Mouse (Mus musculus): Measurements from ENCODE around the gene Zfp467. TPM values are rescaled to one million over a fixed set of nuclear protein-coding genes. Genes with fewer than 3 reads are reported as not detected.

Zfp467 gene
- polyA plus RNA-seq, 2 experiments = 2.2 to 2.3 TPM

DNA sequence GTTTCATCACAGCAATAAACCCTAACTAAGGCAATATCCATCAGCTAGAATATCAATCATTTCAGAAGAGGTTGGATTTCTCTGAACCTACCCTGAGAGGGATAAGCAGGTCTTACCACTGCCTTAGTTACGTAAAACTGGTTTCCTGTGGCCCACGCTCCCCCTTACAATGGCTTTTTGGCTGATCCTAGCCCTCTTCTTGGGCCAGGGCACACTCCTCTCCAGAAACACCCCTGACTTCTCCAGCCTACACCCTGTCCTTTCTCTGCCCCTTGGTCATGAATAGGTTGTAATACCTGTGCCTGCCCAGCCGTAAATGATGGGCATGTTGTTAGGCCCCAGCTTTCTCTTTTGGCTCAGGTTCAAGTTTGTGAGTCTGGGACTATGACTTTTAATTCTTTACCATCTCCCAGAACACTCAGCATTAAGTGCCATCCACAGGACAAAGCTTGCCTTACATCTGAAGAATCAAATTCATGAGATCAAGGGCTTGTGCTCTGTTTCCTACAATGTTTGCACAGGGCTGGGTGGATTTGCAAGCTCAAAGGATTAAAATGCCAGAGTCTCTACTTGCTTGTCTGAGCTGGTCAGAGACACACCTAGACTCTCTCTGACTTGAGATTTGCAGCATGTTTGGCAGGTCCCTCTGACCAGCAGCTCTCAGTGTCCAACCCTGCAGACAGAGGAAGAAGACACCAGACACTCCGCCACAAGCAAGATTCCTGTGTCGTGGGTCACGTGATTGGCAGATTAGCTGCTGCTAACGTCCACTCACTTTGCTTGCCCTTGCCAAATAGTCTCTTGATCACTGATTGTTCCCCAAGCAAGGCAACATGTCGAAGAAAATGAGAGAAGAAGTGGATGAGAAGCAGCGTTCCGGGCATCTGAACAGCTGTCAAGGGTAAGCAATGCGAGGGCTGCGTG, 12.5 kb downstream of the Zfp467 start:
- H3K4me3 ChIP-seq (ENCODE audit: insufficient read depth in 1 of 2, low read depth in 2 of 2, low read length in 2 of 2) = no peak overlapping the region

DNA sequence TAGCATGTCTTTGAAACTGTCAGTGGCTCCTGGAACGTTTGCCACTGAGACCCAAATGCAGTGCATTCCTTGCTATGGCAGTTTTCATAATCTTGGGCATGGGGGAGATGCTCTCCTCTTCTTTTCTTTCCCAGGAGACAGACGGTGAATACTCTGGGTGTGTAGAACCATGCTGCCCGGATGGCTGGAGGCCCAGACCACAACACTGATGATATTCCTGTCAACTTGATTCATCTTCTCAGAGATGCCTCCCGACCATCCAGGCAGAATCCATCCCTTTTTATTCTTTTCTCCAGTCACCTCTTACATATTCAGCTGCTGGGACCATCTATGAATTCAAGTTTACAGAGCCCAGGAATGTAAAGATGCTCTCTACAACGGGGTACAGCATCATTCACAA, 14.9 kb downstream of the Zfp467 start:
- 46% methylated on average over 5 of the region's 5 CpGs for WGBS (ENCODE audit: insufficient replicate concordance)
- no peak for ATAC-seq (ENCODE audit: insufficient read depth)
- Histone ChIP-seq H3K9ac (replicated peaks) (no peak overlapping the region), H3K4me2 (ENCODE audit: low read depth) (no peak overlapping the region), H3K27me3 (ENCODE audit: control insufficient read depth, insufficient read depth, low read length) (no peaks in the 10 kb centered on the region), H3K4me3 (ENCODE audit: insufficient read depth in 1 of 2, low read depth in 2 of 2, low read length in 2 of 2) (no peak overlapping the region), H3K36me3 (replicated peaks; ENCODE audit: control insufficient read depth, insufficient read depth, low read depth) (no peaks in the 10 kb centered on the region), H3K4me1 (replicated peaks; ENCODE audit: control insufficient read depth in 2 of 2, insufficient read depth in 2 of 2, low read length in 1 of 2) (peaks cover 0 to 10% of the 10 kb centered on the region in 2 experiments; a peak in 2 of 4 replicates), H3K27ac (no peak overlapping the region), H3K9me3 (ENCODE audit: control insufficient read depth, low read length) (no peaks in the 10 kb centered on the region)
- DNase-seq (ENCODE audit: low read depth in 3 of 3, low spot score in 3 of 3) = no peak
- TF ChIP-seq CTCF (IDR thresholded peaks at IDR 0.05; ENCODE audit: low read depth) (no peak), EP300 (IDR thresholded peaks at IDR 0.05; ENCODE audit: low read depth) (no peak)

More for the DNA sequence above, 12.5 kb downstream of the Zfp467 start:
- WGBS (ENCODE audit: insufficient replicate concordance) = 44% methylated on average over 12 of the region's 12 CpGs
- H3K4me2 ChIP-seq (ENCODE audit: low read depth) = no peak overlapping the region
- no peak for ATAC-seq (ENCODE audit: insufficient read depth)
- H3K36me3 ChIP-seq (replicated peaks; ENCODE audit: control insufficient read depth, insufficient read depth, low read depth) = no peaks in the 10 kb centered on the region
- TF ChIP-seq EP300 (IDR thresholded peaks at IDR 0.05; ENCODE audit: low read depth) (no peak), CTCF (IDR thresholded peaks at IDR 0.05; ENCODE audit: low read depth) (no peak)
- H3K27ac ChIP-seq = no peak overlapping the region
- H3K9ac ChIP-seq (replicated peaks) = no peak overlapping the region
- peaks cover 0 to 10% of the 10 kb centered on the region in 2 experiments; a peak in 2 of 4 replicates for H3K4me1 ChIP-seq (replicated peaks; ENCODE audit: control insufficient read depth in 2 of 2, insufficient read depth in 2 of 2, low read length in 1 of 2)
- DNase-seq (ENCODE audit: low read depth in 3 of 3, low spot score in 3 of 3) = no peak
- no peaks in the 10 kb centered on the region for H3K27me3 ChIP-seq (ENCODE audit: control insufficient read depth, insufficient read depth, low read length)
- H3K9me3 ChIP-seq (ENCODE audit: control insufficient read depth, low read length) = no peaks in the 10 kb centered on the region

DNA sequence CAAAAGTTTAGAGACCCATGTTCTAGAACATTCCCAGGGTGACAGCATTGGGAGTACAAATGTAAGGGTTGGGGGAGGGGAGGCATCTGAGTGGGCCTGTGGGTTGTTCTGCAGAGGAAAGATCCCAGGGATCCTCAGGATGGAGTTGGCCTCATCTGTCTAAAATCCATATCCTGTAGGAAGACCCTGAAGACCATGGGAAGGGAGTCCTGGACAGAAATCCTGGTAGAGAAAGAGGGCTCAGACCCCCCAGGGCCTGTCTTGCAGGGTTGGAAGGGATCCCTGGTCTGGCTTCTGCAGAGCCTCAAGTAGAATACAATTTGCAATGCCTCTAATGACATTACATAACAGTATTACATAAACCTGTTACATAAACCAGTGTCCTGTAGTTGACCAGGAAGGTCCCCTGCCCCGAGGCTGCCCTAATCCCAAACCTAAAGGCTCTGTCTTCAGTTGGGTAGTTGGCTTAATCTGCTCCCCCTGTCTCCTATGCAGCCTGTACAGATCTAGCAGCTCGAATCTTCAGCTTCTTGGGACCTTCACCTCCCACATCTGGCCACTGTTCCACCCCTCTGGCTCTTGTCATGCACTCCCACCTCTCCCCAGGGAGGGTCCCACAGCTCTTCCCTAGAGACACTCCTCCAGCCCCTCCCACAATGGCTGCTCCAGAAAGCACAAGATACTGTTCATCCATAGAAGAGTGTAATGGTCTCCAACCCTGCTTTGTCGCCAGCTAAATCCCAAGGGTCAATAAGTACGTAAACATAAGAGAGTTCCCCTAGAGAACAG, 16.7 kb downstream of the Zfp467 start:
- Histone ChIP-seq H3K27ac (no peak overlapping the region), H3K4me1 (replicated peaks; ENCODE audit: control insufficient read depth in 2 of 2, insufficient read depth in 2 of 2, low read length in 1 of 2) (peaks cover 0 to 5% of the 10 kb centered on the region in 2 experiments; a peak in 1 of 4 replicates), H3K4me2 (ENCODE audit: low read depth) (no peak overlapping the region), H3K9ac (replicated peaks) (no peak overlapping the region), H3K9me3 (ENCODE audit: control insufficient read depth, low read length) (no peaks in the 10 kb centered on the region), H3K4me3 (ENCODE audit: insufficient read depth in 1 of 2, low read depth in 2 of 2, low read length in 2 of 2) (no peak overlapping the region), H3K36me3 (replicated peaks; ENCODE audit: control insufficient read depth, insufficient read depth, low read depth) (no peaks in the 10 kb centered on the region), H3K27me3 (ENCODE audit: control insufficient read depth, insufficient read depth, low read length) (no peaks in the 10 kb centered on the region)
- WGBS (ENCODE audit: insufficient replicate concordance) = 40% methylated on average over 4 of the region's 4 CpGs
- ATAC-seq (ENCODE audit: insufficient read depth) (no peak), DNase-seq (ENCODE audit: low read depth in 3 of 3, low spot score in 3 of 3) (no peak)
- TF ChIP-seq CTCF (IDR thresholded peaks at IDR 0.05; ENCODE audit: low read depth) = no peak

DNA sequence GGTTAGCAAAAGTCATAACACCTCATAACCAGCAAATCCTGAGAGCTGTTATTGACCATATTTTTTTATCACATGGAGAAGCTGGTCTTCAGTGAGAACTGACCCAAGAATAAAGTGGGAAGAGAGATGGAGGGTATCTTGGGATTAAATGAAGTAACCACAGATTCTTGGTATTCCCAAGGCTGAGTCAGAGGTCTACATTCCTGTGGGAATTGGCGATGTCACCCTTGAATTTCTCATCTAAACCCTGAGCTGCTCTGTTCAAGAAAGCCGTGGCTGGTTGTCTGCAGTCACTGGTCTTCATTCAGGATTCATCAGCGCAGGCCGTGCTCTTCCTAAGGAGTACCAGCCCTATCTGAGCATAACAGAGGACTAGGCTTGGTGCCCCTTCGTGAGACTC, 18.7 kb downstream of the Zfp467 start:
- Histone ChIP-seq H3K27ac (no peak overlapping the region), H3K27me3 (ENCODE audit: control insufficient read depth, insufficient read depth, low read length) (no peaks in the 10 kb centered on the region), H3K4me2 (ENCODE audit: low read depth) (no peak overlapping the region), H3K36me3 (replicated peaks; ENCODE audit: control insufficient read depth, insufficient read depth, low read depth) (no peaks in the 10 kb centered on the region), H3K4me1 (replicated peaks; ENCODE audit: control insufficient read depth in 2 of 2, insufficient read depth in 2 of 2, low read length in 1 of 2) (no peaks in the 10 kb centered on the region), H3K4me3 (ENCODE audit: insufficient read depth in 1 of 2, low read depth in 2 of 2, low read length in 2 of 2) (no peak overlapping the region), H3K9me3 (ENCODE audit: control insufficient read depth, low read length) (no peaks in the 10 kb centered on the region), H3K9ac (replicated peaks) (no peak overlapping the region)
- ATAC-seq (ENCODE audit: insufficient read depth) (no peak), DNase-seq (ENCODE audit: low read depth in 3 of 3, low spot score in 3 of 3) (no peak)
- TF ChIP-seq EP300 (IDR thresholded peaks at IDR 0.05; ENCODE audit: low read depth) = no peak
- WGBS (ENCODE audit: insufficient replicate concordance) = 60% methylated on average over 5 of the region's 5 CpGs

DNA sequence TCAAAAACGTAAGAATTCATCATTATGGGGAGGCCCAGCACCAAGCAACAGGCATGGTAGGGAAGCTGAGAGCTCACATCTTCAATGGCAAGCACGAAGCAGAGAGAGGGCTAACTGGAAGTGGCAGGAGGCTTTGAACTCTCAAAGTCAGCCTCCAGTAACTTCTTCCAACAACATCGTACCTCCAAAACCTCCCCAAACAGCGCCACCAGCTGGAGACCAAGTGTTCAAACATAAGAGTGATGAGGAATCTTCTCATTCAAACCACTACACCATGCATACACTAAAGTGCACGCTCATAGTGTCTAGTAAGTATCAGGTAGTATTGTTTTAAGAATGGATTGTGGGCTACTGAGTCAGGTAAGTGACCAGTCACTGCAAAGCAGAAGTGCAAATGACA, 21.6 kb downstream of the Zfp467 start:
- Histone ChIP-seq H3K4me1 (replicated peaks; ENCODE audit: control insufficient read depth in 2 of 2, insufficient read depth in 2 of 2, low read length in 1 of 2) (0 out of 4 replicates have a peak, but pooled peaks cover 0 to 5% of the 10 kb centered on the region in 2 experiments), H3K4me3 (ENCODE audit: insufficient read depth in 1 of 2, low read depth in 2 of 2, low read length in 2 of 2) (no peak overlapping the region), H3K9ac (replicated peaks) (no peak overlapping the region), H3K9me3 (ENCODE audit: control insufficient read depth, low read length) (no peaks in the 10 kb centered on the region), H3K4me2 (ENCODE audit: low read depth) (no peak overlapping the region), H3K36me3 (replicated peaks; ENCODE audit: control insufficient read depth, insufficient read depth, low read depth) (no peaks in the 10 kb centered on the region), H3K27me3 (ENCODE audit: control insufficient read depth, insufficient read depth, low read length) (no peaks in the 10 kb centered on the region), H3K27ac (no peak overlapping the region)
- 44% methylated on average over 5 of the region's 5 CpGs for WGBS (ENCODE audit: insufficient replicate concordance)
- no peak for ATAC-seq (ENCODE audit: insufficient read depth)
- DNase-seq (ENCODE audit: low read depth in 3 of 3, low spot score in 3 of 3) = no peak
- TF ChIP-seq CTCF (IDR thresholded peaks at IDR 0.05; ENCODE audit: low read depth) (no peak), EP300 (IDR thresholded peaks at IDR 0.05; ENCODE audit: low read depth) (no peak)
